Mouse (Mus musculus) hindbrain, embryonic 15.5 days (tissue): ENCODE results near the gene Smarcb1. TPM values are rescaled to one million over a fixed set of nuclear protein-coding genes. Genes with fewer than 3 reads are reported as not detected.

Experiments used
- ATAC-seq: fragments of 200-750 bp; cut with Nextera tagmentation; 2 replicates; pipeline ENCODE4 v1.8.0; 2017; ENCODE audit warnings: low read depth, moderate number of reproducible peaks, moderate TSS enrichment; ENCODE audit not compliant: low FRiP score
- H3K27ac ChIP-seq: fragments of 300-500 bp; sonication (generic); replicated peaks from 2 replicates; pipeline ENCODE4 v1.5.1; 2015; ENCODE audit warnings: mild to moderate bottlenecking, inconsistent platforms
- H3K27me3 ChIP-seq: fragments of 300-500 bp; sonication (generic); 2 replicates; pipeline ENCODE4 v1.6.1; 2015; ENCODE audit warnings: control low read depth, inconsistent platforms
- H3K36me3 ChIP-seq: fragments of 300-500 bp; sonication (generic); 2 replicates; pipeline ENCODE4 v1.6.1; 2015; ENCODE audit warnings: control low read depth, inconsistent platforms
- H3K4me1 ChIP-seq: fragments of 300-500 bp; sonication (generic); replicated peaks from 2 replicates; pipeline ENCODE4 v1.6.1; 2015; ENCODE audit warnings: control low read depth, inconsistent platforms
- H3K4me2 ChIP-seq: fragments of 300-500 bp; sonication (generic); 2 replicates; pipeline ENCODE4 v1.6.1; 2015; ENCODE audit warnings: moderate library complexity, mild to moderate bottlenecking, inconsistent platforms
- H3K4me3 ChIP-seq: fragments of 300-500 bp; sonication (generic); 2 replicates; pipeline ENCODE4 v1.5.1; 2015; ENCODE audit warnings: mild to moderate bottlenecking, inconsistent platforms
- H3K9ac ChIP-seq: fragments of 300-500 bp; sonication (generic); 2 replicates; pipeline ENCODE4 v1.6.1; 2015; ENCODE audit warnings: inconsistent platforms
- H3K9me3 ChIP-seq: fragments of 300-500 bp; sonication (generic); 2 replicates; pipeline ENCODE4 v1.6.1; 2016; ENCODE audit warnings: control low read depth, inconsistent platforms
- WGBS: fragments of 180-500 bp; shearing (Covaris S2); methylation state at CpG from one replicate; pipeline ENCODE4 v1.1.7; 2015; 5-methylcytosine and 5-hydroxymethylcytosine counted together
- polyA plus RNA-seq: library from polyadenylated mRNA; unstranded; fragments of >200 nt; fragmentation: Nextera tagmentation; extraction: Ambion mirVana; gene quantifications from 2 replicates; pipeline ENCODE4 v1.2.1, GENCODE M21; 2015

The Smarcb1 gene
- polyA plus RNA-seq, 1 experiment from 2014 or later: 263 TPM

GRCm38 (mm10) chr10:75930304-75930703 lies 8.9 kb upstream of the Smarcb1 start:
- no peak overlapping the region for H3K4me3 ChIP-seq
- WGBS: 34% methylated on average over 6 of the region's 6 CpGs
- H3K27ac ChIP-seq: no peak overlapping the region
- no peak for ATAC-seq
- H3K9ac ChIP-seq: no peak overlapping the region
- peak overlapping the region; percentile 90; the same call in 1 of the 2 replicates for H3K4me2 ChIP-seq
- no peaks in the 10 kb centered on the region for H3K9me3 ChIP-seq
- H3K27me3 ChIP-seq: peaks cover 14% of the 10 kb centered on the region; the same call in 1 of the 2 replicates
- peaks cover 32% of the 10 kb centered on the region for H3K4me1 ChIP-seq
- no peaks in the 10 kb centered on the region for H3K36me3 ChIP-seq

GRCm38 (mm10) chr10:75926396-75926795 lies 5.0 kb upstream of the Smarcb1 start:
- Histone ChIP-seq H3K36me3 (no peaks in the 10 kb centered on the region), H3K9ac (no peak overlapping the region)
- 73% methylated on average over 13 of the region's 13 CpGs for WGBS

GRCm38 (mm10) chr10:75924324-75924723 lies 2.9 kb upstream of the Smarcb1 start:
- Histone ChIP-seq H3K36me3 (no peaks in the 10 kb centered on the region), H3K9me3 (no peaks in the 10 kb centered on the region), H3K4me3 (no peak overlapping the region), H3K27me3 (no peaks in the 10 kb centered on the region), H3K4me1 (peaks cover 27% of the 10 kb centered on the region), H3K27ac (no peak overlapping the region), H3K9ac (no peak overlapping the region), H3K4me2 (no peak overlapping the region)
- 59% methylated on average over 2 of the region's 2 CpGs for WGBS
- no peak for ATAC-seq

More at GRCm38 (mm10) chr10:75926396-75926795, 5.0 kb upstream of the Smarcb1 start:
- Histone ChIP-seq H3K9me3 (no peaks in the 10 kb centered on the region), H3K27ac (no peak overlapping the region), H3K4me3 (no peak overlapping the region), H3K4me2 (no peak overlapping the region), H3K4me1 (peaks cover 26% of the 10 kb centered on the region), H3K27me3 (no peaks in the 10 kb centered on the region; the same call in 1 of the 2 replicates)
- ATAC-seq: no peak

- no peaks in the 10 kb centered on the region for H3K9me3 ChIP-seq
- peak overlapping the region; percentile 99 for H3K27ac ChIP-seq
- H3K4me2 ChIP-seq: peak overlapping the region; percentile 81
- H3K4me3 ChIP-seq: peak overlapping the region; percentile 100
- H3K27me3 ChIP-seq: no peaks in the 10 kb centered on the region
- peaks cover 40% of the 10 kb centered on the region for H3K4me1 ChIP-seq
- H3K36me3 ChIP-seq: no peaks in the 10 kb centered on the region
- ATAC-seq: peak; percentile 53; the same call in 1 of the 2 replicates
- 4% methylated on average over 22 of the region's 22 CpGs for WGBS
- H3K9ac ChIP-seq: peak overlapping the region; percentile 100
These were observed 526 bp upstream of the Smarcb1 start for GRCm38 (mm10) chr10:75921726-75922560.

GRCm38 (mm10) chr10:75919026-75919425 lies 2.4 kb downstream of the Smarcb1 start:
- peaks cover 18% of the 10 kb centered on the region for H3K36me3 ChIP-seq
- H3K4me2 ChIP-seq: peak overlapping the region; percentile 7; the same call in 1 of the 2 replicates
- H3K27me3 ChIP-seq: no peaks in the 10 kb centered on the region
- WGBS: 80% methylated on average over 5 of the region's 5 CpGs
- no peak overlapping the region for H3K9ac ChIP-seq
- peaks cover 44% of the 10 kb centered on the region for H3K4me1 ChIP-seq
- no peak overlapping the region for H3K4me3 ChIP-seq
- no peaks in the 10 kb centered on the region for H3K9me3 ChIP-seq
- H3K27ac ChIP-seq: no peak overlapping the region
- no peak for ATAC-seq

- no peak for ATAC-seq
- no peak overlapping the region for H3K4me2 ChIP-seq
- no peaks in the 10 kb centered on the region for H3K27me3 ChIP-seq
- H3K4me3 ChIP-seq: no peak overlapping the region
- no peak overlapping the region for H3K9ac ChIP-seq
- peaks cover 33% of the 10 kb centered on the region for H3K36me3 ChIP-seq
- no peaks in the 10 kb centered on the region for H3K9me3 ChIP-seq
- H3K27ac ChIP-seq: no peak overlapping the region
- peaks cover 31% of the 10 kb centered on the region for H3K4me1 ChIP-seq
- 78% methylated on average over 8 of the region's 8 CpGs for WGBS
These were observed 4.6 kb downstream of the Smarcb1 start for GRCm38 (mm10) chr10:75916840-75917239.

GRCm38 (mm10) chr10:75915557-75915956 lies 5.9 kb downstream of the Smarcb1 start:
- H3K4me3 ChIP-seq: no peak overlapping the region
- ATAC-seq: no peak
- no peak overlapping the region for H3K4me2 ChIP-seq
- WGBS: 90% methylated on average over 7 of the region's 7 CpGs
- no peaks in the 10 kb centered on the region for H3K9me3 ChIP-seq
- H3K27me3 ChIP-seq: no peaks in the 10 kb centered on the region
- H3K36me3 ChIP-seq: peaks cover 45% of the 10 kb centered on the region
- no peak overlapping the region for H3K9ac ChIP-seq
- no peak overlapping the region for H3K27ac ChIP-seq
- peaks cover 30% of the 10 kb centered on the region for H3K4me1 ChIP-seq

GRCm38 (mm10) chr10:75913013-75913589 lies 8.3 kb downstream of the Smarcb1 start:
- H3K9ac ChIP-seq: no peak overlapping the region
- H3K9me3 ChIP-seq: no peaks in the 10 kb centered on the region
- H3K27ac ChIP-seq: no peak overlapping the region
- H3K4me2 ChIP-seq: no peak overlapping the region
- peaks cover 63% of the 10 kb centered on the region for H3K36me3 ChIP-seq
- ATAC-seq: no peak
- peaks cover 5% of the 10 kb centered on the region for H3K4me1 ChIP-seq
- no peaks in the 10 kb centered on the region for H3K27me3 ChIP-seq
- no peak overlapping the region for H3K4me3 ChIP-seq
- WGBS: 71% methylated on average over 6 of the region's 6 CpGs

- 91% methylated on average over 2 of the region's 2 CpGs for WGBS
- Histone ChIP-seq H3K4me2 (no peak overlapping the region), H3K9me3 (no peaks in the 10 kb centered on the region), H3K36me3 (peaks cover 78% of the 10 kb centered on the region), H3K9ac (no peak overlapping the region), H3K27me3 (no peaks in the 10 kb centered on the region), H3K4me1 (no peaks in the 10 kb centered on the region), H3K4me3 (no peak overlapping the region), H3K27ac (no peak overlapping the region)
- no peak for ATAC-seq
These were observed 10.7 kb downstream of the Smarcb1 start for GRCm38 (mm10) chr10:75910698-75911097.

- Histone ChIP-seq H3K27ac (no peak overlapping the region), H3K4me2 (no peak overlapping the region), H3K27me3 (no peaks in the 10 kb centered on the region), H3K4me3 (no peak overlapping the region), H3K4me1 (no peaks in the 10 kb centered on the region), H3K9me3 (no peaks in the 10 kb centered on the region), H3K36me3 (peaks cover 91% of the 10 kb centered on the region), H3K9ac (no peak overlapping the region)
- 95% methylated on average over 4 of the region's 4 CpGs for WGBS
- ATAC-seq: no peak
These were observed 14.5 kb downstream of the Smarcb1 start for GRCm38 (mm10) chr10:75906882-75907281.

- no peak overlapping the region for H3K4me2 ChIP-seq
- H3K27ac ChIP-seq: no peak overlapping the region
- no peak overlapping the region for H3K9ac ChIP-seq
- H3K4me1 ChIP-seq: no peaks in the 10 kb centered on the region
- H3K36me3 ChIP-seq: peaks cover 88% of the 10 kb centered on the region
- 84% methylated on average over 5 of the region's 5 CpGs for WGBS
- H3K4me3 ChIP-seq: no peak overlapping the region
- H3K27me3 ChIP-seq: no peaks in the 10 kb centered on the region
- no peaks in the 10 kb centered on the region for H3K9me3 ChIP-seq
- ATAC-seq: no peak
These were observed 17.0 kb downstream of the Smarcb1 start for GRCm38 (mm10) chr10:75904391-75904790.

GRCm38 (mm10) chr10:75898846-75899245 lies 22.6 kb downstream of the Smarcb1 start:
- Histone ChIP-seq H3K4me2 (no peak overlapping the region), H3K9ac (no peak overlapping the region)
- WGBS: 69% methylated on average over 3 of the region's 3 CpGs

More at GRCm38 (mm10) chr10:75898846-75899245, 22.6 kb downstream of the Smarcb1 start:
- Histone ChIP-seq H3K27me3 (no peaks in the 10 kb centered on the region), H3K36me3 (peaks cover 78% of the 10 kb centered on the region), H3K27ac (peak overlapping the region; percentile 18), H3K4me3 (no peak overlapping the region), H3K4me1 (0 out of 2 replicates have a peak, but pooled peaks cover 4% of the 10 kb centered on the region), H3K9me3 (no peaks in the 10 kb centered on the region)
- 0 out of 2 replicates have a peak, but pooled peaks have one; percentile 29 for ATAC-seq
